Mouse (Mus musculus) cortical plate, adult 2 months (tissue): ENCODE results near the gene Nxpe4. TPM values are rescaled to one million over a fixed set of nuclear protein-coding genes. Genes with fewer than 3 reads are reported as not detected.
"Not testable (repeated sequence)": the region's sequence is repeated elsewhere in the genome, so short reads cannot be mapped to it uniquely, and the experiment has no call there.

Source experiments
- H3K27ac ChIP-seq: fragments of 200-500 bp; 2 replicates; pipeline ENCODE4 v1.5.1; 2012; ENCODE audit warnings: low read length, control low read depth, inconsistent platforms; ENCODE audit not compliant: insufficient read depth
- H3K4me1 ChIP-seq: fragments of 200-500 bp; 2 replicates; pipeline ENCODE4 v1.6.1; 2011; ENCODE audit warnings: low read length; ENCODE audit not compliant: control insufficient read depth, insufficient read depth
- H3K4me3 ChIP-seq: fragments of 200-500 bp; 2 replicates; pipeline ENCODE4 v1.5.1; 2011; ENCODE audit warnings: mild to moderate bottlenecking, low read length, control low read depth; ENCODE audit not compliant: insufficient read depth
- CTCF ChIP-seq: fragments of 200-500 bp; IDR thresholded peaks from 2 replicates; pipeline ENCODE4 v1.5.1; 2011; ENCODE audit warnings: mild to moderate bottlenecking, control low read depth, low read length; ENCODE audit not compliant: insufficient read depth; ENCODE audit errors: extremely low read depth
- POLR2A ChIP-seq: fragments of 200-500 bp; IDR thresholded peaks from 2 replicates; pipeline ENCODE4 v1.6.1; 2011; ENCODE audit warnings: mild to moderate bottlenecking, low read length, control low read depth; ENCODE audit not compliant: insufficient read depth; ENCODE audit errors: extremely low read depth
- polyA plus RNA-seq: library from polyadenylated mRNA; depleted of rRNA; stranded (reverse); fragments of >200 nt; gene quantifications from 2 replicates; pipeline ENCODE4 v1.2.3, GENCODE M21; 2012

Gene Nxpe4
- polyA plus RNA-seq, 1 experiment: 11.8 TPM

DNA sequence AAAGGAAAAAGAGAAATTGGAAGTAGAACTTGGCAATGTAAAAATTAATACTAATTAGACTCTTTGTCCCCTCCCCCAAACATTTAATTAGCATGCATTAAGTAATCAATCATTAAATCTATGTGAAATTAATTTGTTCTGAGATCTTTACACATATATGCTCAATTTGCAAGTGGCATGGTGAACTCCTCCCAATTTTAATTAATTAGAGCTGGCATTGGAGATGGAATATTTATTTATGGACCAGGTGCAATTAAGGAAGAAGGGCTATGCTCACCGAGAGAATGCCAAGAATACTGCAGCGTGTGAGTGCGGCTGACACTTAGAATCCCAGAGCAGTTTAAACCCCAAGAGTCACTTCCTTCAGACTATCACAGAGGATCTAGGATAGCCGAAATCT lies 103.7 kb downstream of the Nxpe4 start:
- H3K4me3 ChIP-seq: no peak overlapping the region
- no peak overlapping the region for H3K27ac ChIP-seq
- H3K4me1 ChIP-seq: no peaks in the 10 kb centered on the region
- no peak for TF ChIP-seq POLR2A
- TF ChIP-seq CTCF: no peak

DNA sequence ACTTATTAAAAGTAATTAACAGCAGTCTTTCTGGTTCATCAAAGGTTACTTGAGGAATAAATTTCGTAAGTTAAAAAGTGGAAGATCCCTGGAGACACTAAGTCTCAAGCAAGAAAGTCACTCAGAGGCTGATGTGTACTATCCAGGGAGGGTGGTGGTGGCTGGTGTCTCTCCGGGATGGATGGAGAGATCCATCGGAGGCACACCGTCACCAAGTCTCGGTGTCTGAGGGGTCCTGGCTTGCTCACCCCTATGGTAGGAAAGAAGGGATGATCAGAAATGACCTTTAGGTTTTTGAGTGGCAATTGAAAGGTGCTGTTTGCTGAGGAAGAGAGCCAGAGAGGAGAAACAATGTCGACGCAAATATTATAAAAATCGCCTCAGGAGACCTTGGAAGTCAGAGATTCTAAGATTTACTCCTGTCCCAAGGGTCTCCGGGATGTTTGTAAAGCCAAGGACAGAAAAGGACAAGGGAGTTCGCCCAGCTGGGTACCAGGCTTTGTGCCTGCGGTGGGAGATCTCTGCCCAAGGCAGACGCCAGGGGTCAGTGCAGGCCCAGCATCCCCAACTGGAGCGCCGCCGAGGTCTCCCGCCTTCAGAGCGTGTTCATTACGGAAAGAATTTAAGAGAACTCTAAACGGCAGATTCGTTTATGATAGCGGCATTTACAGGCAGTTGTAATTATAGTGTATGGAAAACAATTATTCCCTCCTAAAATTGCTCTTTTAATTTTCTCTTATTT lies 104.6 kb downstream of the Nxpe4 start:
- TF ChIP-seq CTCF (peak; percentile 67), POLR2A (no peak)
- Histone ChIP-seq H3K27ac (no peak overlapping the region), H3K4me3 (peak overlapping the region; percentile 49), H3K4me1 (no peaks in the 10 kb centered on the region)

DNA sequence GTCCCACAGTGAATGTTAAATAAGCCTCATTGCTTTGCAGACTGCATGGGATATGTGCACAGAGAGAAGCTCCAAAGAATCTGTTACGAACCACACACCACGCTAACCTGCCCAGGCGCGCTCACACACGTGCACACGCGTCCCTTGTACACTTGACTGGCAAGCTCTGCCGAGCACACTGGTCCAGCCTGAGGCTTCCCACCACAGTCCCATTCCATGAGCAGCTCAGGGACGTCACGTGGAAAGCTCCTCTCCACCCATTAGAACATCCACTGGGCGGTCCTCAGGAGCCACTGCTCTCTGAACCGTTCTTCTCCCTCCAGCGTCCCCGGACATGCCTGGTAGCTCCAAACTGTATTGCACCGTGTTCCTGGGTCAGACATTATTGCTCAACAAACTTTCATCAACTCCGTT lies 105.2 kb downstream of the Nxpe4 start:
- TF ChIP-seq POLR2A (no peak), CTCF (no peak)
- Histone ChIP-seq H3K4me1 (no peaks in the 10 kb centered on the region), H3K27ac (no peak overlapping the region), H3K4me3 (peak overlapping the region; percentile 49)

DNA sequence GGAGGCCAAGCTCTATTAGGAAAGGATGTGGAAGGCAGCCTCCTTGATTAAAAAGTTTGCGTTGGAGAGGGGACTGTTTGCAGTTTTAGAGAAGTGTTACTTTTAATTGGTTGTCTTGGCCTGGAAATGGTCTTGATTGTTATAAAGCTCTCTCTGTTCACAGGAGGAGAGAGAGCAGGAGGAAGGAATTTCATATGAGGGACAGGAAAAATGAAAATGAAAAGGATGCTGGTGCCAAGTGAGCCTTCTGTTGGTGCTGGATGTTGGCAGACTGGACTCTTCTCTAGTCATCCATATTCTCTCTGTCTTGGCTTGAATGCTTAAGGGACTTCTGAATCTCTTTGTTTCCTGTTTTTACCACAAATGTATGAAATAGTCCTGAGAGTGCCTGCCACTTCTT lies 106.1 kb downstream of the Nxpe4 start:
- H3K27ac ChIP-seq: no peak overlapping the region
- TF ChIP-seq CTCF (no peak), POLR2A (no peak)
- H3K4me3 ChIP-seq: no peak overlapping the region
- H3K4me1 ChIP-seq: no peaks in the 10 kb centered on the region

DNA sequence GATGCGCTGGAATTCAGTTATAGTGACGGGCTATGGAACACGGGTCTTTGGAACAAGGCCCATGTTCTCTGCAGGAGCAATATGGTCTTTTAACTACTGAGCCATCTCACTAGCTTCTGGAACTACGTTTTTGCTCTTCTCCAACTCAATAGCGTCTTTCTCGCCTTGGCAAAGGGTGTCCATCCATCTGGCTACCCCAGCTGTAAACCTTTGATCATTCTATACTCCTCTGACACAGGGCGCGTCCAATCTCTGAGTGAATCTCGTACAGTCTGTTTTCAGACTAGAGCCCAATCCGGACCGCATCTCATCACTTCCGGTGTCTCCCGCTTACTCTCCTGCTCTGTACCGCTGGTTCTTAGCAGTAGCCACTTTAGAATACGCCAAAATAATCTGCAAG lies 115.0 kb downstream of the Nxpe4 start:
- TF ChIP-seq CTCF (no peak), POLR2A (no peak)
- Histone ChIP-seq H3K27ac (no peak overlapping the region), H3K4me1 (no peaks in the 10 kb centered on the region), H3K4me3 (no peak overlapping the region)

DNA sequence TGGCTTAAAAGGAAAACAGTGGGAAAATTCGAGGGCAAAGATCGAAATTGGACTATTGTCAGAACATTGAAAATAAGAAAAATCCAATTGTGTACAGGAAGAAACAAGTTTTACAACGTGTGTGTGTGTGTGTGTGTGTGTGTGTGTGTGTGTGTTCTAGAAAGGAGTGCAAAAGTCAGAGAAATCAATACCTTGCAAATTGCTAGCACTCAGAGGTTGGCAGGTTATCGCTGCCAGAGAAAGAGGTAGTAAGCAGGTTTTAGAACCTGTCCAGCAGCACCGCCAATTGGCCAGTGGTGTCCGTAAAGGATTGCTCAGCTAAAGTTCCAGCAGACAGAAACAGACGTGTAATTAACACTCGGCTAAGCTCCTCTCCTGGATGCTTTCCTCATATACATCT lies 122.4 kb downstream of the Nxpe4 start:
- Histone ChIP-seq H3K4me3 (no peak overlapping the region), H3K4me1 (no peaks in the 10 kb centered on the region), H3K27ac (no peak overlapping the region)
- TF ChIP-seq CTCF (no peak), POLR2A (no peak)

DNA sequence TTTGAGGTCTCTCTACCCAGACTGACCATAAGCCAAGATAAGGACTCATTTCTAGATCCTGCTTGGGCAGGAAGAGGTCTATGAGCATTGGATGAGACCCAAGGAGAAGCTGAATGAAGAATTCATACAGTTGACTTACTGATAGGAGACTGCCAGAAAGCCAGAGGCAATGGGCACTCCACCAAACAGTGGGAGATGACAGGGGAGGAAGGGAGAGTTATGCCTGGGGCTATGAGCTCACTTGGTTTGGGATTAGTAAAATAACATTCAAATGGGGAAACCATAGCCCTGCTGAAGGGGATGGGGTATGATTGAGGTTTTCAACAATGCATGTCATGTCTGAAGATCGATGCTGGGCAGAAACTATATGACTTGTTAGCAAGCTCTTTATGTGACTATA lies 128.5 kb downstream of the Nxpe4 start:
- TF ChIP-seq POLR2A (no peak), CTCF (no peak)
- Histone ChIP-seq H3K4me1 (no peaks in the 10 kb centered on the region), H3K27ac (no peak overlapping the region), H3K4me3 (no peak overlapping the region)

DNA sequence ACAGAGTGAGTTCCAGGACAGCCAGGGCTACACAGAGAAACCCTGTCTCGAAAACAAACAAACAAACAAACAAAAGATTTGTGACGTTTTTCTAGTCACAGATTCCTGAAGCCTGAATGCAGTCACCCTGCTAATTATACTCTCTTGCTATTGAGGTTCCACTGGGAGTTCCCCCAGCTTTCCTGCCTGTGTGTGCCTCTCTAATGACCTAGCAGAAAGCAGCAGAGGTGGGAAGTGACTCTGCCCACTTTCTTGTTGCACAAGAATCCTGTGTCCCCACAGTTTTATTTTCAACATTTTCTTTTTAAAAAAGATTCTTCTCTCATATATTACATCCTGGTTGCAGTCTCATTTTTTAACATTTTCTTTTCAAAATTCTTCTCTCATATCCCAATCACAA lies 132.9 kb downstream of the Nxpe4 start:
- Histone ChIP-seq H3K27ac (no peak overlapping the region), H3K4me1 (no peaks in the 10 kb centered on the region), H3K4me3 (no peak overlapping the region)
- TF ChIP-seq POLR2A (no peak), CTCF (no peak)

DNA sequence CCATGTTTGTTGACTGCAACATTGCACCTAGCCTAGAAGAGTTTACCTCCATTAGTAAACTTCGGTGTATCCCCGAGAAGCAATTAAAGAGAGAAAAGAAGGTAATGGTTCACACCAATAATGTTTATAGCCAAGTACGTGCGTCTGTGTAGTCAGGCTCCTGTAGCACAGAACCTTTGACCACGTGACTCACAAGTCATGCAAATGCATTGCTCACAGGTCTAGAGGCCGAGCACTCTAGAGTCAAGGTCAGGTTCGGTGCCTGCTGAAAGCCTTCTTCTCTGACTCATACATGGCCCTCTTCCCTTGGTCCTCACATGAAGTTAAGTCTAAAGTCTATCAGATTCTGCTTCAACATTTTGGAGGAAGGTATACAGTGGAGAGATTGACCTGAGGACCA lies 137.2 kb downstream of the Nxpe4 start:
- Histone ChIP-seq H3K27ac (no peak overlapping the region), H3K4me3 (no peak overlapping the region), H3K4me1 (no peaks in the 10 kb centered on the region)
- no peak for TF ChIP-seq CTCF
- no peak for TF ChIP-seq POLR2A

DNA sequence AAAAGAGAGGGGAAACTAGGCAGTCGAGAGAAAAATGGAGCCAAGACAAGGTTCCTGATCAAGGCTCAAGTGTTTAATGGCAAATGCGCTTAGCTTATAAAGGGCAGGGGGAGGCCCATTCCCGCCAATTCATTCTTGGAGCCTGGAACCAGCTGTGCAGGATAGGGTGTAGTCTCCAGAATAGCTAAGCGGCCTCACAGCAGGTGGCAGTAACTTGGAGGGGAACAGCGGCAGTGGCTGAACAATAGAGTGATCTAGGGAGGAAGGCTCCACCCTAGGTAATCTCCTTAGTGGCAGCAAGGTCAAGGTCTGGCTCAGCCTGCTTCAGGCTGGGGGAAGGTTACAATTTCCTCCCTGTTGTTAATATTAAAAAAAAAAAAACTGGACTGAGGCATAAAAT lies 141.7 kb downstream of the Nxpe4 start:
- 0 out of 2 replicates have a peak overlapping the region, but pooled peaks have one; percentile 40 for H3K27ac ChIP-seq

More for the DNA sequence above, 141.7 kb downstream of the Nxpe4 start:
- H3K4me1 ChIP-seq, H3K4me3 ChIP-seq: not testable (repeated sequence)
